Mouse (Mus musculus) left cerebral cortex, adult 2 months (tissue): ENCODE results near the gene Apba1. TPM values are rescaled to one million over a fixed set of nuclear protein-coding genes. Genes with fewer than 3 reads are reported as not detected.
A peak's percentile ranks its signal among the peaks of the same experiment; 100 is the strongest.

Experiments used
- DNase-seq, 2 experiments: peaks; one replicate each; pipeline ENCODE4 v3.0.0; 2021 to 2022; ENCODE audit warnings: low spot score in 2 of 2, mixed read lengths in 1 of 2; ENCODE audit errors: extremely low spot score in 1 of 2
- H3K27ac ChIP-seq: fragments of 200-600 bp; 2 replicates; pipeline ENCODE4 v1.8.1; 2022
- H3K4me3 ChIP-seq: fragments of 200-600 bp; 2 replicates; pipeline ENCODE4 v1.8.1; 2022
- CTCF ChIP-seq: fragments of 200-600 bp; IDR thresholded peaks from 2 replicates; pipeline ENCODE4 v1.8.1; 2022; ENCODE audit warnings: antibody characterized with exemption, mild to moderate bottlenecking, moderate library complexity
- intact Hi-C: fragments of 180-260 bp; cut with DNase I; formaldehyde crosslinking; loops from one replicate; pipeline ENCODE4 v1.15.1; 2025
- total RNA-seq, 2 experiments: library from RNA; stranded (reverse); gene quantifications; 2 replicates each; pipeline ENCODE4 v1.2.3; 2021

Apba1 gene
- total RNA-seq, 2 experiments from 2014 or later = 127 to 134 TPM

DNA sequence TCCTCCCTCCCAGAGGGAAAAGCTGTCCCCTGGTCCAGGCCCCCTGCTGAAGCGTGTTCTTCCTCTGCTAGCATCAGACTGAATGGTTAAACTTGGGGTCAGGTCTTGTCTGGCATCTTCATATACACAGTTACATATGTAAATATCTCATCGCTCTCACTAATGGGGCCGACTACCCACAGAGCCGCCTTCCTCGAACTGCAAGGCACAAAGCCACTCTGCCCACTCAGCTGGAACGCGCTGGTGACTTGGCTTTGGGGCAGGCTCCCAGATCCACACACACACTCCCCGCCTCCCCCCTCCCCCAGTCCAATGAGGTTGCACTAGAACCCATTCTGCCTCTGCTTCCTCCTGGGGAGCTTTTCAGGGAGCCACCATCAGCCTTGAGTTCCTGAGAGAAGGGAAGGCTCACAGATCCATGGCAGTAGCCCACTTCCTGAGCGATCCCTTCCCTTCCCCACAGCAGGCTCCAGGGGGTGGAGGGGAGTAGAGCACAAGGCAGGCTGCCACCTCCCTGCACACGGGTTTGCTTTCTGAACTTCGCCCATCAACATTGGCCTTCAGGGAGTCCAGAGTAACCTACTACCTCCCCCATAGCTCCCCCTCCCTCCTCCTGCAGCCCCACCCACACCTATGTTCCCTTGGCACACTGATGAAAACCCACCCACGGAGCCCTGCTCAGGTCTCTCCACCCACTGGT, 189.8 kb downstream of the Apba1 start:
- TF ChIP-seq CTCF = no peak
- H3K4me3 ChIP-seq = no peak overlapping the region
- no peak overlapping the region for H3K27ac ChIP-seq
- no peak for DNase-seq
- intact Hi-C loops = no loop called here

DNA sequence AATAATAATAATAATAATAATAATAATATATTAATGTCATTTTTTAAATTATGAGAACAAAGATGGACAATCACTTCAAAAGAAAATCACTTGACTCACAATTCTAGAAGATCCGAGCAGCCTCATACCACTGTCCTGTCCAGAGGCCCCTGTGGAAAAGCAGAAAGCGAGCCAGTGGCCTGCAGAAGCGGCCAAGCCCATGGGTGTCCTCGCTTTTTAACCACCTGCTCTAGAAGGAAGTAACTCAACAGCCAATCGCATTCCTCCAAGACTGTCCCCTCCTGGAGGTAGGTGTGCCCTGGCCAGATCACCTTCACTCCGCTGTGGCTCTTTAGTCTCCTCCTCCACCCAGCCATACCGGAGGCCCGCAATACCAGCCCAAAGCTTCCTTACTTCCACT, 196.8 kb downstream of the Apba1 start:
- intact Hi-C loops = no loop called here
- no peak for DNase-seq
- TF ChIP-seq CTCF = no peak
- H3K27ac ChIP-seq = no peak overlapping the region
- H3K4me3 ChIP-seq = no peak overlapping the region

- intact Hi-C loops = no loop called here
- TF ChIP-seq CTCF = no peak
- Histone ChIP-seq H3K27ac (no peak overlapping the region), H3K4me3 (no peak overlapping the region)
- no peak for DNase-seq
Measured at GRCm38 (mm10) chr19:23956299-23956975, 197.8 kb downstream of the Apba1 start.

- intact Hi-C loops = no loop called here
- no peak overlapping the region for H3K27ac ChIP-seq
- no peak overlapping the region for H3K4me3 ChIP-seq
- no peak for DNase-seq
- TF ChIP-seq CTCF = no peak
Measured at GRCm38 (mm10) chr19:23957563-23957962, 198.9 kb downstream of the Apba1 start.

- DNase-seq = no peak
- Histone ChIP-seq H3K27ac (no peak overlapping the region), H3K4me3 (no peak overlapping the region)
- intact Hi-C loops = loop anchor here (1.0 kb wide), 1 partner anchor 201 kb away; the partner anchor contains the start of gene Apba1
- TF ChIP-seq CTCF = peak; percentile 59
Measured at GRCm38 (mm10) chr19:23958925-23959324, 200.2 kb downstream of the Apba1 start.

DNA sequence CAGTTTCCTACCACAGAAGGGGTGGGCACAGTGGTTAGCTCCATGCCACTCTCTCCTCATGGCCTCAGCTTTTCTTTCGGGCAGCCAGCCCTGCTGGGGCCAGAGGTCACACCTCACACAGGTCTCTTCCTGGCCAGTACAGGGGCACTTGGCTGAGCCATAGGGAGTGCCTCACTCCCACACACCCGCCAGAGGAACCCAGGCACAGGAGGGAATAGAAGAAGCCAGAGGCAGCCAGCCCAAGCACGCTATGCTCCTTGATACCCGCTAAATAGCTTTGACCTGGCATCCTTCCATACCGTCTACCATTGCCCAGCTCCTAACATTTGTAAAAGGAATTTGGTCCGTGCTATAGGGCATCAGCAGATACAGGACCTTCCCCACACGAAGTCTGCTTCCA, 201.2 kb downstream of the Apba1 start:
- DNase-seq = no peak
- no peak for TF ChIP-seq CTCF
- no peak overlapping the region for H3K4me3 ChIP-seq
- no peak overlapping the region for H3K27ac ChIP-seq
- intact Hi-C loops = loop anchor here (1.0 to 10.0 kb wide), 7 partner anchors 59 to 663 kb away; partner anchors contain the start of gene Apba1

DNA sequence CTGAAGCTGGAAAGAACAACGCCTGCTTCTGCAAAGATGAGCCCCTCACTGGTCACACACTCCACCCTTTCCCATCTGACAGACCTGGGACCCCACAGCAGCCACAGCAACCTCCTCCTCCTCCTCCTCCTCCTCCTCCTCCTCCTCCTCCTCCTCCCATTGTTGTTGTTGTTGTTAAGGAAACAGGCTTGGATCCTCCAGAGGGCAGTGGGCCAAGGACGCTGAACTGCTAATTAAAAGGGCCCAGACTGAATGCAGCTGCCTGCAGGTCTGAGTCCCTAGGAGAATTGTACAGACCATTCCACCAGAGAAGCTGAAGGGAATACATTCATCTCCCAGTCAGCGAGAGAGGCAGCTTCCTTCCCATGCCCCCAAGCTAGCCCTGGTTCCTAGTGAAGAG, 201.6 kb downstream of the Apba1 start:
- no peak overlapping the region for H3K27ac ChIP-seq

GRCm38 (mm10) chr19:23960831-23961447, 202.3 kb downstream of the Apba1 start:
- H3K4me3 ChIP-seq = no peak overlapping the region
- intact Hi-C loops = loop anchor here (2.0 to 10.0 kb wide), 6 partner anchors 60 to 664 kb away; no protein-coding TSS in a partner anchor
- no peak overlapping the region for H3K27ac ChIP-seq
- DNase-seq = no peak
- TF ChIP-seq CTCF = no peak

More for the DNA sequence above, 201.6 kb downstream of the Apba1 start:
- intact Hi-C loops = loop anchor here (2.0 to 10.0 kb wide), 6 partner anchors 59 to 663 kb away; no protein-coding TSS in a partner anchor
- DNase-seq = no peak
- no peak for TF ChIP-seq CTCF
- H3K4me3 ChIP-seq = no peak overlapping the region

- Histone ChIP-seq H3K4me3 (no peak overlapping the region), H3K27ac (no peak overlapping the region)
- DNase-seq = peak; percentile 71 to 79
- TF ChIP-seq CTCF = peak; percentile 96
- intact Hi-C loops = loop anchor here (2.0 to 10.0 kb wide), 6 partner anchors 61 to 664 kb away; no protein-coding TSS in a partner anchor
Measured at GRCm38 (mm10) chr19:23961516-23961915, 202.8 kb downstream of the Apba1 start.

DNA sequence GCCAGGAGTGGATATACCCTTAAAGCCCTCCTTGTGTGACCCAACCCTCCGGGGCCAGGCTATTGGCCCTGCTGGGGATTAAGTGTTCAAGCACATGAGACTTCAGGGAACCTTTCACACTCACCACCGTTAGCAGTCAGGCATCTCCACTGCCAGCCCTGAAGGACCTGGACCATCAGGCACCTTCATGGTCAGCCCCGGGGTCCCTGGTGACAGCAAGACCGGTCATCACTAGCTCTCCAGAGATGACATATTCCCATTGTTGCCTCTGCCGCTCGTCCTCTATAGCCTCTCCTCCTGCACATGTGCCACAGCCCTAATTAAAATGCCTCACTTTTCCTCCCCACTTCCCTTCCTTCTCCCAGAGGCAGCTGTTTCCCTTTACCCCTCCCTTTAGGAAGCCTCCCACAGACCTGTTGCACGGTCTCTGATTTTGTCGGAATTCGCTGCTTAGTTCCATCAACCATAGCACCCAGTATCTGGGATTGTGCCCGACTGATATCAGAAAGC, 205.8 kb downstream of the Apba1 start:
- TF ChIP-seq CTCF = no peak
- no peak for DNase-seq
- H3K4me3 ChIP-seq = no peak overlapping the region
- no peak overlapping the region for H3K27ac ChIP-seq
- intact Hi-C loops = loop anchor here (5.0 to 10.0 kb wide), 3 partner anchors 420 to 667 kb away; no protein-coding TSS in a partner anchor

- DNase-seq = no peak
- no peak overlapping the region for H3K27ac ChIP-seq
- TF ChIP-seq CTCF = no peak
- H3K4me3 ChIP-seq = no peak overlapping the region
- intact Hi-C loops = loop anchor here (10.0 kb wide), 1 partner anchor 422 kb away; no protein-coding TSS in a partner anchor
Measured at GRCm38 (mm10) chr19:23966376-23966775, 207.7 kb downstream of the Apba1 start.
